Mouse (Mus musculus): ENCODE measurements at regions not wholly inside any gene's neighbourhood (a gene's known extent, or its start where the extent isn't known, plus 50 kb on each side); places are given as distances from the start of the nearest gene placed in this dataset.

DNA sequence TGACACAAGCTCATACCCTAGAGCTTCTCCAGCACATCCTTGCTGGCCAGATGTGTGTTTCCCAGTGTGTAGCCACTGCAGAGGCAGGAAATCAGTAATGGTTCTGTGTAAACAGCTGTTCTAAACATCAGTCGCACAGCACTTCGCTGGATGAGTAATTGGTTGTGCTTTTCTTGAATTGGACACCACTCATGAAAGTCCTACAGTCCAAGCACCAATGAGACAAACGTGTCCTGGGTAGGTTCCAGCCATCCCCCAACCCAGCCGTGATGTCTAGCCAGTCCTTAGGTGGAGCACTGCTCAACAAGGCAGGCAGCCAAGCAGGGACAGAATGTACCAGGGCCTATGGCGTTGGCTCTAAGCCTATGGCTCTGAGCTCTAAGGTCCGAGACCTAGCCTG lies 65.8 kb upstream of the 4930432M17Rik start:
- 63% methylated on average over 6 of the region's 6 CpGs for WGBS
- H3K27ac ChIP-seq (ENCODE audit: insufficient read depth, low read depth, low read length) = peak overlapping the region; percentile 3; the same call in 1 of the 2 replicates

DNA sequence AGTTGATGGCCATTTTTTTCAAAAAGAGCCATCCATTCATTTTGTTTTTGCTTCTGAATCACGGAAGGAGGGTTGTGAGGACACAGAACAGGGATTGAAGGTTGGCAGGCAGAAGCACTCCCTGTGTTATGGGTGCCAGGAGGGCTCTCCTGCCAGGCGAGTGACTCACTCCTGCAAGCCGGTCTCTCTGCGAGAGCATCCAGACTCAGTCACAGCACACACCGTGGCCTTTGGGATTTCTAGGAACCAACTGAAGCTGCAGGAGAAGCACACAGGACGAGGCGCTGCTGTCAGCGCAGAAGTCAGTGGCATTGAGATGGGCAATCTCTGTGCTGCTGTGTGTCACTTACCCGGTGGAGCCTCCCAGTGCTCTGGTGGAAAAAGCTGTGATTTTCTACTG lies 66.5 kb upstream of the 4930432M17Rik start:
- Histone ChIP-seq H3K27ac (ENCODE audit: insufficient read depth, low read depth, low read length) (peak overlapping the region; percentile 3; the same call in 1 of the 2 replicates), H3K4me1 (ENCODE audit: control insufficient read depth, insufficient read depth, insufficient read length, low read length) (peaks cover 6% of the 10 kb centered on the region), H3K36me3 (ENCODE audit: control insufficient read depth, insufficient read depth, low read length) (no peaks in the 10 kb centered on the region), H3K27me3 (ENCODE audit: control insufficient read depth, insufficient read depth, low read length) (no peaks in the 10 kb centered on the region), H3K4me3 (ENCODE audit: low read depth, low read length) (no peak overlapping the region)
- TF ChIP-seq CTCF (IDR thresholded peaks at IDR 0.05; ENCODE audit: extremely low read depth, insufficient read length, insufficient replicate concordance, low read depth, low read length) (no peak), POLR2A (IDR thresholded peaks at IDR 0.05; ENCODE audit: low read depth, low read length) (no peak)
- WGBS = 82% methylated on average over 9 of the region's 9 CpGs

More for the DNA sequence above, 65.8 kb upstream of the 4930432M17Rik start:
- TF ChIP-seq POLR2A (IDR thresholded peaks at IDR 0.05; ENCODE audit: low read depth, low read length) (no peak), CTCF (IDR thresholded peaks at IDR 0.05; ENCODE audit: extremely low read depth, insufficient read length, insufficient replicate concordance, low read depth, low read length) (no peak)
- Histone ChIP-seq H3K4me3 (ENCODE audit: low read depth, low read length) (no peak overlapping the region), H3K36me3 (ENCODE audit: control insufficient read depth, insufficient read depth, low read length) (no peaks in the 10 kb centered on the region), H3K4me1 (ENCODE audit: control insufficient read depth, insufficient read depth, insufficient read length, low read length) (peaks cover 6% of the 10 kb centered on the region), H3K27me3 (ENCODE audit: control insufficient read depth, insufficient read depth, low read length) (no peaks in the 10 kb centered on the region)

DNA sequence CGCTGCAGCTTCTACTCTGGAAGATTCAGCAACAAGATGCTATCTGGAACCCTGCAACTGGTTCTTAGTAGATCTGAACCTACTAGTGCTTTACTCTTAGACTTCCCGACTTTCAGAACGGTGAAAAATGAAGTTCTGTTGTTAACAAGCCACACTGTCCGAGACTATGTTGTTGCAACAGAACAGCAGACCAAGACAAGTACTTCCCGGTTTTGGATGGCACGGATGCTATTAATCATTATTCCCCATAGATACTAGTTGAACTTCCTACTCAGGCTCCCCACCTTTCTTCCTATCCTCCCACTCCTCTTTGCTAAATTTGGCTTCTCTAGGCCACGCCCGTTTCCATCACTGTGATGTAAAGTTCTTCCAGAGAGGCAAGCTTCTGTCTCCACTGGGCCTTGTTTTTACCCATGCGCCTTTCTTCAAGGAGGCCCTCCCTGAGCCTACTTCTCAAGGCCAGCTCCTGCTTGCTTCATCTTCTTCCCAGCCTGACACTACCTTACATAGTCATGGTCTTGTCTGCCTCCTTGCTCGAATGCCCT lies 67.7 kb upstream of the 4930432M17Rik start:
- H3K27me3 ChIP-seq (ENCODE audit: control insufficient read depth, insufficient read depth, low read length) = no peaks in the 10 kb centered on the region
- TF ChIP-seq POLR2A (IDR thresholded peaks at IDR 0.05; ENCODE audit: low read depth, low read length) = no peak
- no peak for TF ChIP-seq CTCF (IDR thresholded peaks at IDR 0.05; ENCODE audit: extremely low read depth, insufficient read length, insufficient replicate concordance, low read depth, low read length)
- H3K4me1 ChIP-seq (ENCODE audit: control insufficient read depth, insufficient read depth, insufficient read length, low read length) = peaks cover 6% of the 10 kb centered on the region
- H3K36me3 ChIP-seq (ENCODE audit: control insufficient read depth, insufficient read depth, low read length) = no peaks in the 10 kb centered on the region
- 85% methylated on average over 10 of the region's 10 CpGs for WGBS
- H3K27ac ChIP-seq (ENCODE audit: insufficient read depth, low read depth, low read length) = no peak overlapping the region
- H3K4me3 ChIP-seq (ENCODE audit: low read depth, low read length) = no peak overlapping the region

DNA sequence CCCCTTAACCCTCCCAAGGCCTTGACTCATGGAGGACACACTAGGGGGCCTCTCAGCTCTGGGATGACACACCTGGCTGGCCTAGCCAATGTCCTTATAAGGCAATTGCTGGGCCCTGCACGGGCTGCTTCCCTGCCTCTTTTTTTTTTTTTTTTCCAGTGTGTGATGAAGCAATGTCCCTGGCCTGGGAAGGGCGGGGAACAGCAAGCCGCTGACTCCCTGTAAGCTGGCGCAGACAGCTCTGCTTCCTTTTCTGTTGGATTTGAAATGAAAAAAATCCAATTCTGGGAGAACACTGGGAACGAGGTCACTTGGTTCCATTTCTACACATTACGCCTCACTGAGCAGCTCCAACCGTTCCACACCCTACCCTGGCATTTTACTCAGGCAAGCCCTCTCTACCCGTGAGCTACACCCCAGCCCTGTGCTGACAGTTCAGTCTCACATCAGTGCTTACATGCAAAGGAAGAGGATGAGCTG lies 68.4 kb upstream of the 4930432M17Rik start:
- TF ChIP-seq POLR2A (IDR thresholded peaks at IDR 0.05; ENCODE audit: low read depth, low read length) = no peak
- TF ChIP-seq CTCF (IDR thresholded peaks at IDR 0.05; ENCODE audit: extremely low read depth, insufficient read length, insufficient replicate concordance, low read depth, low read length) = no peak

DNA sequence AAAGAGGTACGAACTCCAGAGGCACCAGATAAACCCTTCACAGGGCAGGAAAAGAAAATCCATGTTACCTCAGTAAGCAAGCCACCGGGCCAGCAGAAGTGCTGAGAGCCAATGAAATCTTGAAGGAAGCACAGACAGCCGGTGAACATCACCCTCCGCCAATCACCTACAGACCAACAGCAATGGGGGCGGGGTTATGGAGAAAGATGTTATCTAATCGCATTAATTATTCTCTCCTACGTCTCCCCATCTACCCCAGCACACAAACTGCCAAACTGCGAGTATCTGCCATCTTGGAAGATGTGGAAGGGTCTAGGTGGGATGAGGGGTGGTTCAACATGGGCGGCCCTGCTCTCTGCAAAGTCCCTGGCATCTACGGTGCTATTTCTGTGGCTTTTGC lies 68.6 kb upstream of the Slc44a3 start:
- Histone ChIP-seq H3K36me3 (ENCODE audit: control insufficient read depth, insufficient read depth, low read length) (no peaks in the 10 kb centered on the region), H3K27me3 (ENCODE audit: control insufficient read depth, insufficient read depth, low read length) (no peaks in the 10 kb centered on the region), H3K4me1 (ENCODE audit: control insufficient read depth, insufficient read depth, insufficient read length, low read length) (peaks cover 6% of the 10 kb centered on the region), H3K27ac (ENCODE audit: insufficient read depth, low read depth, low read length) (no peak overlapping the region), H3K4me3 (ENCODE audit: low read depth, low read length) (no peak overlapping the region)
- TF ChIP-seq CTCF (IDR thresholded peaks at IDR 0.05; ENCODE audit: extremely low read depth, insufficient read length, insufficient replicate concordance, low read depth, low read length) (no peak), POLR2A (IDR thresholded peaks at IDR 0.05; ENCODE audit: low read depth, low read length) (no peak)
- WGBS = 75% methylated on average over 10 of the region's 10 CpGs

More for the DNA sequence above, 68.4 kb upstream of the 4930432M17Rik start:
- 36% methylated on average over 8 of the region's 8 CpGs for WGBS
- no peak overlapping the region for H3K4me3 ChIP-seq (ENCODE audit: low read depth, low read length)
- peaks cover 6% of the 10 kb centered on the region for H3K4me1 ChIP-seq (ENCODE audit: control insufficient read depth, insufficient read depth, insufficient read length, low read length)
- no peaks in the 10 kb centered on the region for H3K36me3 ChIP-seq (ENCODE audit: control insufficient read depth, insufficient read depth, low read length)
- H3K27me3 ChIP-seq (ENCODE audit: control insufficient read depth, insufficient read depth, low read length) = no peaks in the 10 kb centered on the region
- H3K27ac ChIP-seq (ENCODE audit: insufficient read depth, low read depth, low read length) = no peak overlapping the region

DNA sequence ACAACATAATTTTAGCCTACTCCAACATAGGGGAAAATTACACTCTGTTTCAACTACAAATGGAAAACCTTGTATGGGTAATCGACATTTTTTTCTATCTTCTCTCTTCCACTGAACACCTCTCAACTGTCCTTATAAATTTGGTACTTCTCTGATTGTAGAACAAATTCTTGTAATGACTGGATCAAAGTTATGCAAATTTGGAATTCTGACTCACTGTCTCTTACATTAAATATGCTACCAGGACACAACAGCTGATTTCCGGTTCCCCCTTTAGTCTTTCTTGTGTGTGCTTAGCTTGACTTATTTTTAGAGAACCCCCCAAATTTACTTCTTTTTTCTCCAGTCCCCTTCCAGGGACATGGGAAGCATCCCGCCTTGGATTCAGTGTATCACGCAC lies 68.2 kb upstream of the Slc44a3 start:
- 91% methylated on average over 4 of the region's 4 CpGs for WGBS
- Histone ChIP-seq H3K36me3 (ENCODE audit: control insufficient read depth, insufficient read depth, low read length) (no peaks in the 10 kb centered on the region), H3K27me3 (ENCODE audit: control insufficient read depth, insufficient read depth, low read length) (no peaks in the 10 kb centered on the region), H3K4me1 (ENCODE audit: control insufficient read depth, insufficient read depth, insufficient read length, low read length) (peaks cover 6% of the 10 kb centered on the region), H3K27ac (ENCODE audit: insufficient read depth, low read depth, low read length) (no peak overlapping the region), H3K4me3 (ENCODE audit: low read depth, low read length) (no peak overlapping the region)
- TF ChIP-seq POLR2A (IDR thresholded peaks at IDR 0.05; ENCODE audit: low read depth, low read length) = no peak
- no peak for TF ChIP-seq CTCF (IDR thresholded peaks at IDR 0.05; ENCODE audit: extremely low read depth, insufficient read length, insufficient replicate concordance, low read depth, low read length)

DNA sequence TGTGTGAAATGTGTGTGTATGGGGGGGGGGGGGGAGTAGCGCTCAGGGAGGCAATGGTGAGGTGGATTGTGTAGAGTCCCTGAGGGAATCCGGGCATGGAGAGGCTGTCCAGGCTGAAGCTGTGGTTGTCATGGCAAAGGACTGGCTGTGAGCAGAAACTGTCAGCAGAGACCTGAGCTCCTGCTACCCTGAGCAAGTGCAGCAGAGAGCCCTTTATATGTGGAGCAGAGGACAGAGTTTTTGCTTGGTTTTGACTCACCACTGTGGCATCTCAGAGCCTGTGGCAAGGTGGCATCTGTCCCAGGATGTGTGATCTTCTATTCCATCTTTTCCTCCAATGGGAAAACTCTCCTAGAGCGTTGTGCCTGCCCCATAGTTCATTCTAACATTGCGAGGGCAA lies 65.8 kb upstream of the Slc44a3 start:
- Histone ChIP-seq H3K27ac (ENCODE audit: insufficient read depth, low read depth, low read length) (no peak overlapping the region), H3K4me1 (ENCODE audit: control insufficient read depth, insufficient read depth, insufficient read length, low read length) (peaks cover 3% of the 10 kb centered on the region), H3K36me3 (ENCODE audit: control insufficient read depth, insufficient read depth, low read length) (no peaks in the 10 kb centered on the region), H3K4me3 (ENCODE audit: low read depth, low read length) (no peak overlapping the region), H3K27me3 (ENCODE audit: control insufficient read depth, insufficient read depth, low read length) (no peaks in the 10 kb centered on the region)
- TF ChIP-seq CTCF (IDR thresholded peaks at IDR 0.05; ENCODE audit: extremely low read depth, insufficient read length, insufficient replicate concordance, low read depth, low read length) (no peak), POLR2A (IDR thresholded peaks at IDR 0.05; ENCODE audit: low read depth, low read length) (no peak)
- 83% methylated on average over 4 of the region's 4 CpGs for WGBS
